ENCODE assay signal across 8 mouse cellular contexts in genomic region chr5:115165895-115166814, GRCm38 (mm10). TPM values are rescaled to one million over a fixed set of nuclear protein-coding genes. Genes with fewer than 3 reads are reported as not detected.
DNase-seq lines count a peak whose midpoint lies in the region; ATAC-seq lines count a peak whose summit lies in the region.

No protein-coding gene starts in this region.

- peak overlapping the region; percentile 13; the same call in 1 of the 2 replicates for H3K27ac ChIP-seq in neural tube, embryonic 13.5 days (replicated peaks)
- peak overlapping the region; percentile 62 for H3K27ac ChIP-seq in midbrain, embryonic 15.5 days

- no peaks in the 10 kb centered on the region for H3K9me3 ChIP-seq in neural tube, embryonic 13.5 days
- H3K9me3 ChIP-seq in midbrain, embryonic 15.5 days, result no peaks in the 10 kb centered on the region

- WGBS in neural tube, embryonic 13.5 days, result 53% methylated on average over 11 of the region's 11 CpGs
- WGBS in midbrain, embryonic 15.5 days, result 38% methylated on average over 11 of the region's 11 CpGs

- H3K4me1 ChIP-seq in neural tube, embryonic 13.5 days (replicated peaks), result peaks cover 9% of the 10 kb centered on the region
- peaks cover 10% of the 10 kb centered on the region for H3K4me1 ChIP-seq in midbrain, embryonic 15.5 days

- no peak overlapping the region for H3K4me3 ChIP-seq in neural tube, embryonic 13.5 days
- H3K4me3 ChIP-seq in midbrain, embryonic 15.5 days, result no peak overlapping the region

- ATAC-seq in neural tube, embryonic 13.5 days (ENCODE audit: low read depth), result no peak
- ATAC-seq in midbrain, embryonic 15.5 days (replicated peaks), result no peak; the same call in 1 of the 2 replicates
- ATAC-seq in frontal cortex, adult (ENCODE audit: low TSS enrichment), result no peak

- H3K9ac ChIP-seq in neural tube, embryonic 13.5 days, result no peak overlapping the region
- no peak overlapping the region for H3K9ac ChIP-seq in midbrain, embryonic 15.5 days

- DNase-seq in neural tube, embryonic 10.5 days (ENCODE audit: extremely low spot score, low spot score), result no peak
- peak; percentile 45 for DNase-seq in cerebellum, adult 9-10 months
- DNase-seq in kidney, adult 11 months, result peak; percentile 81
- DNase-seq in spleen, adult 12 weeks (ENCODE audit: low spot score), result no peak
- no peak for DNase-seq in right cerebral cortex, postnatal 4 days

- peaks cover 13% of the 10 kb centered on the region; the same call in 1 of the 2 replicates for H3K36me3 ChIP-seq in neural tube, embryonic 13.5 days
- H3K36me3 ChIP-seq in midbrain, embryonic 15.5 days (replicated peaks), result no peaks in the 10 kb centered on the region

- no peaks in the 10 kb centered on the region for H3K27me3 ChIP-seq in neural tube, embryonic 13.5 days
- no peaks in the 10 kb centered on the region for H3K27me3 ChIP-seq in midbrain, embryonic 15.5 days (replicated peaks)

- no peak overlapping the region for H3K4me2 ChIP-seq in neural tube, embryonic 13.5 days
- H3K4me2 ChIP-seq in midbrain, embryonic 15.5 days, result no peak overlapping the region

RNA-seq across cellular contexts. Expression of gene Mlec, which starts 8.2 kb away (rescaled TPM):
- polyA plus RNA-seq in neural tube, embryonic 13.5 days (2015; fragmentation: Nextera tagmentation; extraction: Ambion mirVana), result 32.1 and 33.5 TPM in 2 replicates
- 28.9 and 29.8 TPM in 2 replicates for polyA plus RNA-seq in midbrain, embryonic 15.5 days (2015; fragmentation: Nextera tagmentation; extraction: Ambion mirVana)

RNA-seq across cellular contexts. Expression of gene Cabp1, which starts 28.0 kb away (rescaled TPM):
- 24.3 and 27.7 TPM in 2 replicates for polyA plus RNA-seq in neural tube, embryonic 13.5 days (2015; fragmentation: Nextera tagmentation; extraction: Ambion mirVana)
- 5.2 and 6.0 TPM in 2 replicates for polyA plus RNA-seq in midbrain, embryonic 15.5 days (2015; fragmentation: Nextera tagmentation; extraction: Ambion mirVana)

RNA-seq across cellular contexts. Expression of gene Unc119b, which starts 31.4 kb away (rescaled TPM):
- 37.2 and 39.3 TPM in 2 replicates for polyA plus RNA-seq in neural tube, embryonic 13.5 days (2015; fragmentation: Nextera tagmentation; extraction: Ambion mirVana)
- polyA plus RNA-seq in midbrain, embryonic 15.5 days (2015; fragmentation: Nextera tagmentation; extraction: Ambion mirVana), result 35.1 and 38.2 TPM in 2 replicates

RNA-seq across cellular contexts. Expression of gene Acads, which starts 47.0 kb away (rescaled TPM):
- 29.1 and 30.6 TPM in 2 replicates for polyA plus RNA-seq in neural tube, embryonic 13.5 days (2015; fragmentation: Nextera tagmentation; extraction: Ambion mirVana)
- polyA plus RNA-seq in midbrain, embryonic 15.5 days (2015; fragmentation: Nextera tagmentation; extraction: Ambion mirVana), result 16.0 and 19.4 TPM in 2 replicates

Comparison
In these comparisons a context has a peak if more than half of its experiments do, and no peak if none do; other contexts are left out.
1. DNase-seq: peak in cerebellum, adult 9-10 months (single experiment) and kidney, adult 11 months (single experiment); none in neural tube, embryonic 10.5 days (single experiment), spleen, adult 12 weeks (single experiment) and right cerebral cortex, postnatal 4 days (single experiment).